Mouse (Mus musculus): Measurements from ENCODE around the gene Rgl1.

Rgl1 gene

GRCm38 (mm10) chr1:152549061-152549738 is 217.0 kb downstream of the Rgl1 start:
- no peak for DNase-seq (ENCODE audit: low spot score)

DNA sequence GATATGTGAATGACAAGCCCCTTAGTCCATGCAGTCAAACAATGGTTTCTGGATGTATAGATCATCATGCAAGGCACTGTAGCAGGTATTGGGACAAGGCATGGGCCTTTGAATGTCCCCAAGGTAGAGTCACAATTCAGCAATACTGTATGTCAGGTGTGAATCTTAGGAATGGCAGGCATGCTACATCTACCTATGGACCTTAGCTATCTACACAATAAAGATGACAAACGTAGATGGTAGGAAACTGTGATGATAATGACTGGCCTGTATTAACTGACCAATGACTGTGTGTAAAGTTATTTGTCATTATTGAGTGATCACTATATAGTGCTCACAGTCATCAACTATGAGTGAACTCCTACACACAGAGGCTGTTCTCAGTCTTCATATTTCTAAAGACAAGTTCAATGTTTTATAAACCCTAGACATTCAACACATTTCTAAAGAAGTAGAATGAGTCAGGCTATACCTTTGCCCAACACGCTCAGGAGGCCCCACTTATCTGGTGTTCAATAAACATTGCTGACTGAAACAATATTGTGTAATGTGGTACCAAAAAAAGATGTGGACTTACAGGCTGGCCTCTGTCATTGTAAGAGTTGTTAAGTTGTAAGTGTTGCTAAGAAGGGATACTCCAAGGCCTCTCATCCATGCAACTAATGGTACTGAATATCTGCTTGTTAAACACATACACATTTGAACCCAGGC is 222.5 kb downstream of the Rgl1 start:
- no peak for DNase-seq (ENCODE audit: low spot score)

DNA sequence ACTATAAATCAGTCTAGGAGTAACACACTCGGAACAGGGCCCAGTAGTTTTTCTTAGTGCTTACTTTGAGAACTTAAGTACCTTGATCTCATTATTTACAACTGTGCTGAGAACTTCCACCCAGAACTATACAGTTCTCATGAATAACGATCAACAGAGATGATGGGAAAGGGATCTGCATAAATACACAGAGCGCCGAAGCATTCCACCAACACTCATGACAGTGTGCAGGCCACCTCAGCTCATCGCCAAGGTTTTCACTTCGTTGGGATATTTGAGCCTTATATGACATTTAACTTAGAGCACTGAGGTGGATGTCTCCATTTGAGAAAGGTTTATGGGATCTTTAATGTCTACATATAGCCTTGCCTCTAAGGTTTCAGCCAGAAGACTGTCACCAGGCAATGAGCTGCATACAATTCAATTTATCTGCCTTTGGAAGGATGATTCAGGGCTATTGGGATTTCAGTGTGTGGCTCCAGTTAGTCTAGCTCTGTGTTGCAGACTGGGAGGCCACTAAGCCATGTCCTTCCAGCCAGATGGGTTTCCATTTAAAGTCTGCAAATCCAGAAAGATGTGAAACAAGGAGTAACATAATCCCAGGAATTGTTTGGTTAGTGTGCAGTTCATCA is 223.3 kb downstream of the Rgl1 start:
- DNase-seq (ENCODE audit: low spot score): no peak

GRCm38 (mm10) chr1:152540304-152540887 is 225.8 kb downstream of the Rgl1 start:
- no peak for DNase-seq (ENCODE audit: low spot score)

DNA sequence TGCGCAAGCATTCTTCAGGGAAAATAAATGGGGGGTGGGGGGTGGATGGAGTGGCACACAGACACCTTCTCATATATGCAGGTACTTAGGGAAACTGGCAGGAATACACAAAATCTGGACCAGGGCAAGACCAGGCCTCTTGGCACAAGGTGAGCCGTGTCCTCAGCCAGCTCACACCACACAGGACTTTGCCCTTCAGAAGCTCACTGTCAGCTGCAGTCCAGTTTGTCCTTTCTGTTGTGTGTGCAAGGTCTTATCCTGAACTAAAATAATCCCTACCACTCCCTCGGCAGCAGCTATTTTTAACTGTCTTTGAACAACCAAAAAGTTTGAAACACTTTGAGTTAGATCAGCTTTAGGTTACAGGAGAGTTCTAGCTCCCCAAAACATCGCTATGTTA is 227.3 kb downstream of the Rgl1 start:
- no peak for DNase-seq (ENCODE audit: low spot score)

DNA sequence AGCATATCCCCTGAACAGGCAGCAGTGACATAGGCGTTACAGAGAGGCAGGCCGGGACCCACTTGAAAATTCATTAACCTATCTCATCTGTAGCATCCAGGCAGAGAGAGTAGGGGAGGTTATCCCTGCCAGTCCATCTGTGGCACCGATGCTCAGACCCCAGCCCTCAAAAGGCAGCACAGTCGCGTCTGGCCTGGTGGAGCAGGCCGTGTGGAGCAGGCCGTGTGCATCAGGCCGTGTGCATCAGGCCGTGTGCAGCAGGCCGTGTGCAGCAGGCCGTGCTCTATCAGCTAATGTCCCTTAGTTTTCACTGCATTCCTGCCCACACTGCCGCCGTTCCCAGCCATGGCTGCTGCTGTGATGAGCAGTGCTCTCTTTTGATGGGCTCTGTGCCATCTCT is 229.0 kb downstream of the Rgl1 start:
- DNase-seq (ENCODE audit: low spot score): no peak

DNA sequence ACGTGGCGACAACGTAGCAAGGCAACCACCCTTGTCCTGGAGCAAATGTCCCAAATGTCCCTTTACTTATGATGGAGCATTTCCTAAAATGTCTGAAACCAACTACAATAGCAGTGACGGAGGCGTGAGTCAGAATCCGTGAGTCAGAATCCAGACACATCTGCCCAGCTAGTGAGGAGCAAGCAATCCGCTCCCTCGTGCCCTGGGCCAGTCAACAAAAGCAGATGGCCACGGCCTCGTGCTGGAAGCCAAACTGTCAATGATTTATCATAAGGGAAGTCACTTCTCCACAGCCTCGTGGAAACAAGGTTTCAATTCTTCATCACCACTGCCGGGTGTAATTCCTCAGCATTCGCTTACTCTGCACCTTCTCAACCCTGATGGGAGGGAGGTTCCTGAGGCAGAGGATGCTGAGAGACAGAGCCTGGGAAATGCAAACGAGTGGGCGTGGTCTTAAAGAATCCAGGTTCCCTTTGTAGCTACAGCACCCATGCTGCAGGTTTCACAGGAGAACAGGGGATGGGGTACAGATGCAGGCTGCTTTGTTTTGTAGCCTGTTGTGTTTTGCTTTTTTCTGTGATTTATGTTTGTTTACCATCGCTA is 229.6 kb downstream of the Rgl1 start:
- peak; percentile 91 for DNase-seq (ENCODE audit: low spot score)

DNA sequence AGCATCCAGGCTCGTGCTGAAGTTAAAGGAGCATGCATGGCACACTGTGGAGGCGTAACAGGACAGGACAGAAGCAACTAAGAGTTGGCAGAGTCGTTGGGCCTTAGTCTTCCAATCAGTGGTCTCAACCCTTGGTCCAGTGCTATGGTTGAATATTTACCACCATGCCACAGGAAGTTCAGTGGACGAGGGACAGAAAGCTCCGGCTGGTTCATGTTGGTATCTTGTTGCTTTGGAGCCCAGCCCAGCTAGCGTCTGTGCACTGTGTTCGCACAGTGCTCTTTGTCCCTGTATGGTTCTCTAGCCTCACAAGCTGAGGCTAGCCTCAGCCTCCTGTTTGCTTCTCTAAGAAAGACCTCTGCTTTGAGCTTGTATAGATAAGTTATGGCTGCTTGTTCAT is 231.6 kb downstream of the Rgl1 start:
- DNase-seq (ENCODE audit: low spot score): no peak

- no peak for DNase-seq (ENCODE audit: low spot score)
Observed at GRCm38 (mm10) chr1:152531498-152531897, 234.7 kb downstream of the Rgl1 start.

GRCm38 (mm10) chr1:152528778-152529177 is 237.4 kb downstream of the Rgl1 start:
- DNase-seq (ENCODE audit: low spot score): no peak

- no peak for DNase-seq (ENCODE audit: low spot score)
Observed at GRCm38 (mm10) chr1:152528214-152528613, 237.9 kb downstream of the Rgl1 start.

DNA sequence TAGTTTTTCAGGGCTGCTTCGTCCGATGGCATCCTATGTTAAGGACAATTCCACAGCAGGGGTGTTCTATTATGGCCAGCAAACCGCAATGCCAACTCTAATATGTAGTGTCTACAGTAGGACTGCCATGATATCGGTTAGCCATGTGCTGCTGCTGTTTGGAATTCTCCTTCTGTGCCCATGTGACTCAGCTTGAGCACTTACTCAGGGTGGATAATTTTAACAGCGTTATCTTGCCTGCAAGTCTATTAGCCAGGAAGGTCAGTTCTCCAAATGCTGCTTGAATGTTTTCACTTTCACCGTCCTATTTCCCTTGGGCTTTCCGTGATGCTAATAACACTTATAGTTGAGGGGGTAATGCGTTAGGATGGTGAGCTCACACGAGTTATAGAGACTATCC is 240.0 kb downstream of the Rgl1 start:
- DNase-seq (ENCODE audit: low spot score): peak; percentile 28

- DNase-seq (ENCODE audit: low spot score): peak; percentile 92
Observed at GRCm38 (mm10) chr1:152524987-152525648, 241.0 kb downstream of the Rgl1 start.

GRCm38 (mm10) chr1:152524098-152524892 is 241.9 kb downstream of the Rgl1 start:
- peak; percentile 62 for DNase-seq (ENCODE audit: low spot score)

GRCm38 (mm10) chr1:152523292-152523691 is 242.9 kb downstream of the Rgl1 start:
- no peak for DNase-seq (ENCODE audit: low spot score)

DNA sequence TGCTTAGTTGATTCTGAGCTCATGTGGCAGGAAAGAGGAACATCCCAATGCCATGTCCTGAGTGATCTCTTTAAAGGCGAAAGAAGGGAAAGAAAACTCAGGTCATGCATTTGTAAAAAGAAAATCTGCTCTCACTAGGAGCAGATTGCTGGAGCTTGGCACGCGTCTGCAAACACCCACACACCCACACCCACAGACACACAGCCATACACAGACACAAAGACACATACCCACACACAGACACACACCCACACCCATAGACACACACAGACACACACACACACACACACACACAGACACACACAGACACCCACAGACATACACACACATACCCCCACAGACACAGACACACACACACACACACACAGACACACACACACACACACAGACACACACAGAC is 243.9 kb downstream of the Rgl1 start:
- DNase-seq (ENCODE audit: low spot score): no peak

DNA sequence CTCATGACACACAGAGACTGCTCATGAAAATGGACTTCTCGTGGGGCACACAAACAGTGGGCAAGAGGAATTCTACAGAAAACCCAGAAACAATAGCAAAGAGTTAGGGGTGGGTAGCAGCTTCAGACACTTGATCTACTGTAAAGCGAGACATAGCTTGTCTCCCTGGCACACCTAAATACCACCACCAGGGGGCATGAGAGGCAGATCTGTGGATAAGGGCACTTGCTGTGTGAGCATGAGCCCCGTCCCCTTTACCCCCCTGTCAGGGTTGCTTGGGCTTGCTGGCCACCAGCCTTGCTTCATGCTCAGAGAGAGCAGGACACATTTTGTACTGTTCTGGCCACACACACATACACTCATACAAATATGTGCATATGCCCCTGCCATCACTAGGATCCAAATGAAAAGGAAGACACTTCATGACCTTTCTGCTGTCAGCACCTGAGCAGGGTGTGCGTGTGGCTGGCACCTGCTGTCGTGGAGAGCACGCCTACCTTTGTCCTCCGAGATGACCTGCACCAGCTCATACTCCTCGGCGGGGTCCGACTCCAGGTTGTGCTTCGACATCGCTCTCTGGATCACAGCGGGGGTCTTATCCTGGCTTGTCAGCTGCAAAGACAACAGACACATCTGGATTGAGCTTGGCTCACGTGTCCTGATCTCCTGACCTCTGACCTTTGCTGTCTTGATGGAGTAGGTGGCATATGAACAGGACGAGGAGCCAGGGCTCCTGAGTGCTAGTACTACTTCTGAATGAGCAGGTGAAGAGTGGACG is 245.2 kb downstream of the Rgl1 start:
- peak; percentile 70 for DNase-seq (ENCODE audit: low spot score)

DNA sequence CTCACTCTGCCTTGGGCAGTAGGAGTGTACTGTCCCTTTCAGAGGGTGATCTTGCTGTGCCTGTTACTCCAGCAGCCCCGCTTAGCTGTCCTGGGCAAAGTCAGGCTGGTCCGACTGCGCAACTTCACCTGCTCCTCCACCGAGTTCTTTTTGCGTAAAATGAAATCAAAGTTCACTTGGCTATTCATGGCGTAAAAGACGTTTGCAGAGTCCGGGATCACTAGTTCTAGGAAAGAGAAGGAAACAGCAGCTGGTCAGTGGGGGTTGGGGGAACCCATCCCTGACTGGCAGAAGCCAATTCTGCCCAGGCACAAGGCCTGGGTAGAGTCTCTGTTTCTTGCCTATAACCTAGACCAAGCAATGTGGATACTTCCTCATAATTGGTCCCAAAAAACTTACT is 247.2 kb downstream of the Rgl1 start:
- DNase-seq (ENCODE audit: low spot score): no peak

GRCm38 (mm10) chr1:152517057-152517570 is 249.0 kb downstream of the Rgl1 start:
- no peak for DNase-seq (ENCODE audit: low spot score)

GRCm38 (mm10) chr1:152514256-152514655 is 251.9 kb downstream of the Rgl1 start:
- DNase-seq (ENCODE audit: low spot score): no peak
